ENCODE assay signal across 8 mouse cellular contexts in genomic region chr17:46651755-46652547, GRCm38 (mm10). TPM values are rescaled to one million over a fixed set of nuclear protein-coding genes. Genes with fewer than 3 reads are reported as not detected.
DNase-seq lines count a peak whose midpoint lies in the region; ATAC-seq lines count a peak whose summit lies in the region.

No protein-coding gene starts in this region.

- H3K9ac ChIP-seq in heart, embryonic 15.5 days, result peak overlapping the region; percentile 91
- H3K9ac ChIP-seq in hindbrain, embryonic 14.5 days, result peak overlapping the region; percentile 94
- peak overlapping the region; percentile 93 for H3K9ac ChIP-seq in midbrain, embryonic 13.5 days (replicated peaks)

- peak overlapping the region; percentile 99 for H3K27ac ChIP-seq in heart, embryonic 15.5 days
- H3K27ac ChIP-seq in embryonic facial prominence, embryonic 10.5 days (replicated peaks), result peak overlapping the region; percentile 97
- H3K27ac ChIP-seq in hindbrain, embryonic 14.5 days, result no peak overlapping the region
- no peak overlapping the region for H3K27ac ChIP-seq in midbrain, embryonic 13.5 days

- peak overlapping the region; percentile 82 for H3K4me3 ChIP-seq in heart, embryonic 15.5 days
- H3K4me3 ChIP-seq in embryonic facial prominence, embryonic 10.5 days, result peak overlapping the region; percentile 83
- peak overlapping the region; percentile 62 for H3K4me3 ChIP-seq in hindbrain, embryonic 14.5 days (replicated peaks; ENCODE audit: low read length)
- H3K4me3 ChIP-seq in midbrain, embryonic 13.5 days (replicated peaks), result peak overlapping the region; percentile 72

- peaks cover 51% of the 10 kb centered on the region for H3K36me3 ChIP-seq in heart, embryonic 15.5 days
- peaks cover 81% of the 10 kb centered on the region for H3K36me3 ChIP-seq in embryonic facial prominence, embryonic 10.5 days (replicated peaks)
- H3K36me3 ChIP-seq in hindbrain, embryonic 14.5 days (replicated peaks; ENCODE audit: control insufficient read depth, insufficient read depth), result peaks cover 46% of the 10 kb centered on the region
- H3K36me3 ChIP-seq in midbrain, embryonic 13.5 days, result peaks cover 48% of the 10 kb centered on the region

- intact Hi-C loops in heart, postnatal 10 days (cut with DNase I), result no loop called here

- H3K4me1 ChIP-seq in heart, embryonic 15.5 days (replicated peaks), result peaks cover 46% of the 10 kb centered on the region
- peaks cover 58% of the 10 kb centered on the region for H3K4me1 ChIP-seq in embryonic facial prominence, embryonic 10.5 days
- peaks cover 27% of the 10 kb centered on the region for H3K4me1 ChIP-seq in hindbrain, embryonic 14.5 days (replicated peaks; ENCODE audit: control insufficient read depth, insufficient read depth, low read length)
- peaks cover 45% of the 10 kb centered on the region for H3K4me1 ChIP-seq in midbrain, embryonic 13.5 days (replicated peaks)

- H3K4me2 ChIP-seq in heart, embryonic 15.5 days, result peak overlapping the region; percentile 92
- H3K4me2 ChIP-seq in hindbrain, embryonic 14.5 days (replicated peaks), result peak overlapping the region; percentile 83
- H3K4me2 ChIP-seq in midbrain, embryonic 13.5 days (replicated peaks), result peak overlapping the region; percentile 84

- H3K9me3 ChIP-seq in heart, embryonic 15.5 days (replicated peaks), result no peaks in the 10 kb centered on the region
- H3K9me3 ChIP-seq in embryonic facial prominence, embryonic 10.5 days, result 0 out of 2 replicates have a peak, but pooled peaks cover 3% of the 10 kb centered on the region
- no peaks in the 10 kb centered on the region for H3K9me3 ChIP-seq in hindbrain, embryonic 14.5 days (ENCODE audit: control insufficient read depth, low read length)
- H3K9me3 ChIP-seq in midbrain, embryonic 13.5 days, result no peaks in the 10 kb centered on the region

- ATAC-seq in heart, embryonic 15.5 days (replicated peaks; ENCODE audit: insufficient number of reproducible peaks, insufficient read depth, low FRiP score, low read depth), result no peak
- ATAC-seq in hindbrain, embryonic 14.5 days (ENCODE audit: low FRiP score), result no peak
- no peak for ATAC-seq in midbrain, embryonic 13.5 days
- no peak for ATAC-seq in granulocyte monocyte progenitor cell, adult 5-6 weeks (replicated peaks; ENCODE audit: poor library complexity, severe bottlenecking)

- no peak for DNase-seq in heart, postnatal 10 days
- DNase-seq in embryonic facial prominence, embryonic 10.5 days (ENCODE audit: low spot score), result no peak
- DNase-seq in hindbrain, embryonic 14.5 days (ENCODE audit: low spot score), result no peak
- DNase-seq in right cerebral cortex, postnatal 4 days, result no peak
- DNase-seq in layer of hippocampus, adult 11-12 months (ENCODE audit: low spot score), result no peak

- H3K27me3 ChIP-seq in heart, embryonic 15.5 days, result no peaks in the 10 kb centered on the region
- H3K27me3 ChIP-seq in embryonic facial prominence, embryonic 10.5 days (replicated peaks; ENCODE audit: low read depth, poor library complexity, severe bottlenecking), result no peaks in the 10 kb centered on the region
- H3K27me3 ChIP-seq in hindbrain, embryonic 14.5 days (ENCODE audit: control insufficient read depth, insufficient read depth, low read length), result no peaks in the 10 kb centered on the region
- H3K27me3 ChIP-seq in midbrain, embryonic 13.5 days, result no peaks in the 10 kb centered on the region

- 53% methylated on average over 20 of the region's 20 CpGs for WGBS in heart, embryonic 15.5 days
- 77% methylated on average over 20 of the region's 20 CpGs for WGBS in embryonic facial prominence, embryonic 10.5 days
- 78% methylated on average over 20 of the region's 20 CpGs for WGBS in hindbrain, embryonic 14.5 days
- WGBS in midbrain, embryonic 13.5 days, result 83% methylated on average over 20 of the region's 20 CpGs

RNA-seq across cellular contexts. Expression of gene Cul7, which starts 1.8 kb away (rescaled TPM):
- polyA plus RNA-seq in heart, embryonic 15.5 days (2015; fragmentation: Nextera tagmentation; extraction: Ambion mirVana), result 32.8 and 44.9 TPM in 2 replicates
- total RNA-seq in heart, postnatal 10 days (2021), result 10 to 100 TPM; 56.1 to 62.2 TPM
- polyA plus RNA-seq in embryonic facial prominence, embryonic 10.5 days (2016; fragmentation: Nextera tagmentation; extraction: Ambion mirVana), result 44.3 and 46.9 TPM in 2 replicates
- 29.7 and 30.2 TPM in 2 replicates for polyA plus RNA-seq in hindbrain, embryonic 14.5 days (2014; fragmentation: Nextera tagmentation; extraction: Ambion mirVana)
- 41.6 and 46.3 TPM in 2 replicates for polyA plus RNA-seq in midbrain, embryonic 13.5 days (2015; fragmentation: Nextera tagmentation; extraction: Ambion mirVana)
- 16.8 and 21.6 TPM in 2 replicates for total RNA-seq in granulocyte monocyte progenitor cell, adult 5-6 weeks (2014; fragmentation: Nextera tagmentation)
- total RNA-seq in granulocyte monocyte progenitor cell, adult 5-6 weeks (2017), result 10.0 and 13.2 TPM in 2 replicates

RNA-seq across cellular contexts. Expression of gene Mrpl2, which starts 5.9 kb away (rescaled TPM):
- 94.3 and 102 TPM in 2 replicates for polyA plus RNA-seq in heart, embryonic 15.5 days (2015; fragmentation: Nextera tagmentation; extraction: Ambion mirVana)
- total RNA-seq in heart, postnatal 10 days (2021), result 100 to 1,000 TPM; 117 to 122 TPM
- polyA plus RNA-seq in embryonic facial prominence, embryonic 10.5 days (2016; fragmentation: Nextera tagmentation; extraction: Ambion mirVana), result 124 and 142 TPM in 2 replicates
- 66.5 and 71.2 TPM in 2 replicates for polyA plus RNA-seq in hindbrain, embryonic 14.5 days (2014; fragmentation: Nextera tagmentation; extraction: Ambion mirVana)
- 75.1 and 89.5 TPM in 2 replicates for polyA plus RNA-seq in midbrain, embryonic 13.5 days (2015; fragmentation: Nextera tagmentation; extraction: Ambion mirVana)
- 106 and 113 TPM in 2 replicates for total RNA-seq in granulocyte monocyte progenitor cell, adult 5-6 weeks (2014; fragmentation: Nextera tagmentation)
- 103 and 133 TPM in 2 replicates for total RNA-seq in granulocyte monocyte progenitor cell, adult 5-6 weeks (2017)

RNA-seq across cellular contexts. Expression of gene Klc4, which starts 6.1 kb away (rescaled TPM):
- polyA plus RNA-seq in heart, embryonic 15.5 days (2015; fragmentation: Nextera tagmentation; extraction: Ambion mirVana), result 20.2 and 24.2 TPM in 2 replicates
- 10 to 100 TPM; 23.8 to 28.2 TPM for total RNA-seq in heart, postnatal 10 days (2021)
- polyA plus RNA-seq in embryonic facial prominence, embryonic 10.5 days (2016; fragmentation: Nextera tagmentation; extraction: Ambion mirVana), result 29.0 and 32.0 TPM in 2 replicates
- polyA plus RNA-seq in hindbrain, embryonic 14.5 days (2014; fragmentation: Nextera tagmentation; extraction: Ambion mirVana), result 26.2 and 30.5 TPM in 2 replicates
- polyA plus RNA-seq in midbrain, embryonic 13.5 days (2015; fragmentation: Nextera tagmentation; extraction: Ambion mirVana), result 49.1 and 54.1 TPM in 2 replicates
- 5.6 and 8.5 TPM in 2 replicates for total RNA-seq in granulocyte monocyte progenitor cell, adult 5-6 weeks (2014; fragmentation: Nextera tagmentation)
- 7.9 and 11.5 TPM in 2 replicates for total RNA-seq in granulocyte monocyte progenitor cell, adult 5-6 weeks (2017)

RNA-seq across cellular contexts. Expression of gene Rrp36, which starts 22.2 kb away (rescaled TPM):
- polyA plus RNA-seq in heart, embryonic 15.5 days (2015; fragmentation: Nextera tagmentation; extraction: Ambion mirVana), result 33.2 and 39.7 TPM in 2 replicates
- total RNA-seq in heart, postnatal 10 days (2021), result 10 to 100 TPM; 12.9 to 19.0 TPM
- 61.4 and 68.9 TPM in 2 replicates for polyA plus RNA-seq in embryonic facial prominence, embryonic 10.5 days (2016; fragmentation: Nextera tagmentation; extraction: Ambion mirVana)
- 41.6 and 44.7 TPM in 2 replicates for polyA plus RNA-seq in hindbrain, embryonic 14.5 days (2014; fragmentation: Nextera tagmentation; extraction: Ambion mirVana)
- 48.1 and 49.9 TPM in 2 replicates for polyA plus RNA-seq in midbrain, embryonic 13.5 days (2015; fragmentation: Nextera tagmentation; extraction: Ambion mirVana)
- total RNA-seq in granulocyte monocyte progenitor cell, adult 5-6 weeks (2014; fragmentation: Nextera tagmentation), result 15.7 and 21.3 TPM in 2 replicates
- total RNA-seq in granulocyte monocyte progenitor cell, adult 5-6 weeks (2017), result 48.2 and 66.9 TPM in 2 replicates

RNA-seq across cellular contexts. Expression of gene Ptk7, which starts 22.6 kb away (rescaled TPM):
- 34.1 and 49.5 TPM in 2 replicates for polyA plus RNA-seq in heart, embryonic 15.5 days (2015; fragmentation: Nextera tagmentation; extraction: Ambion mirVana)
- total RNA-seq in heart, postnatal 10 days (2021), result 10 to 100 TPM; 19.5 to 22.3 TPM
- 92.5 and 95.1 TPM in 2 replicates for polyA plus RNA-seq in embryonic facial prominence, embryonic 10.5 days (2016; fragmentation: Nextera tagmentation; extraction: Ambion mirVana)
- polyA plus RNA-seq in hindbrain, embryonic 14.5 days (2014; fragmentation: Nextera tagmentation; extraction: Ambion mirVana), result 19.2 and 20.6 TPM in 2 replicates
- 33.4 and 37.5 TPM in 2 replicates for polyA plus RNA-seq in midbrain, embryonic 13.5 days (2015; fragmentation: Nextera tagmentation; extraction: Ambion mirVana)
- total RNA-seq in granulocyte monocyte progenitor cell, adult 5-6 weeks (2014; fragmentation: Nextera tagmentation), result 3.6 and 4.3 TPM in 2 replicates
- total RNA-seq in granulocyte monocyte progenitor cell, adult 5-6 weeks (2017), result 3.7 and 3.8 TPM in 2 replicates

Comparison
In these comparisons a context has a peak if more than half of its experiments do, and no peak if none do; other contexts are left out.
1. H3K27ac ChIP-seq: peak in heart, embryonic 15.5 days (single experiment) and embryonic facial prominence, embryonic 10.5 days (single experiment); none in hindbrain, embryonic 14.5 days (single experiment) and midbrain, embryonic 13.5 days (single experiment).
2. Peak in every context shown above with its lines, with median percentiles within 50 percentile points of each other: H3K4me2 ChIP-seq, H3K4me3 ChIP-seq and H3K9ac ChIP-seq.